Mouse (Mus musculus): Measurements from ENCODE around the gene Tmem239.

Tmem239 gene

DNA sequence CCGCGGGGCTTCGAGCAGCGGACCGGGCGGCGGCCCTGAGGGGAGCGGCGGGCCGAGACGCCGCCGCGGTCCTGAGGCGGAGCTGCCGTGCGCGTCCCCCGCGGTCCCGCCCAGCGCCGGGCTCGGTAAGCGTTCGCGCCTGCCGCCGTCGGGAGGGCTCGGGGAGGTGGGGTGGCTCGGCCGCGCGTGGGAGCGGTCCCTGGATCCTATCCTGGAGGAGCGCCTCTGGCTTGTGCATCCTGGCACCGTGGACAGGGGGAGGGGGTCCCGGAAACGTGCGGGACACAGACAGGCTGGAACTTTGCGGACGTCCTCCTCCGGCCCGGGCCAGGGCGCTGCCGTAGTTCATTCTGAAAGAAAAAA is 44.1 kb downstream of the Tmem239 start:
- DNase-seq (ENCODE audit: extremely low spot score), result no peak

DNA sequence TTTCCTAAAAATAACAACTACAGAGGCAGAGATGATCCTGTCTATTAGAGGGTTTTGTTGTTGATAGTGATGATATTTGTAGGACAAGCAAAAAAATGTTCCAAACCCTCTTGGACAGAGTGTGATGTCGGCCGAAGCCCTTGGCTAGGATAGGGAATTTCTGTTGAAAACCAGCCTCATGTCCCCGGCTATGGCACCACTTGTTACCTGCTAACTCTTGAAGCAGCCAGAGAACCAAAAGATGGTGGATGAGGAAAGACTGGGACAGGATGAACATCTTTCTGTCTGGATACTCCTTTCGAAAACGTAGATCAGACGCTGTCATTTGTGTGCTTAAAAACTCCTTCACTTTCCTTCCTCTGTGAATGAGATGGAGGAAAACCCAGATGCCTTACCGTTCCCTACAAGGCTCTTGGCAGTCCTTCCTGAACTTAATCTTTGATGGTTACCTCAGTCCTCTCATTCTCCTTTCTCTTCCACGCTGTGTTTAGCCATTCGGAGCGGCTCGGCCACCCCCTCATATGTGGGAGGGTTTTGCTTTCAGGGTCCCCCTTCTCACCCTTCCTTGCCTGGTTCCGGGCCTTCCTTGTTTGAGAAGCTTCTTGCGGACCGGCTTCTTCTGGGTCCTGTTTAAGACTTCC is 44.9 kb downstream of the Tmem239 start:
- no peak for DNase-seq (ENCODE audit: extremely low spot score)

DNA sequence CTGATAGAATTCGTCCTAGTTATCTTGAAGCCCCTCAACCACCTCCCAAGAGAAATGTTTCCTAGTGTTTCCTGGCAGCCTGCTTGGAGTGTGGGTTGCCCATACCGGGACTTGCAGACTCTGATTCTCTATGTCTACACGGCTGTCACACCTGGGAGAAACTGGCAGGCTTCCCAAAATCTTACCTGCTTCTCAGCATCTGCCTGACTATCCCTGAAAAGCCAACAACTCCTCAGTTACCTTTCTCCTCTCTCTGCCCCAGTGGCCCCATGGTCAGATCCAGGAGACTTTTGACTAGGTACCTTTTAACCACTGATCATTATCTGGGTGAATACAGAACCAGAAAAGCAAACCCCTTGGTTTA is 45.4 kb downstream of the Tmem239 start:
- no peak for DNase-seq (ENCODE audit: extremely low spot score)

DNA sequence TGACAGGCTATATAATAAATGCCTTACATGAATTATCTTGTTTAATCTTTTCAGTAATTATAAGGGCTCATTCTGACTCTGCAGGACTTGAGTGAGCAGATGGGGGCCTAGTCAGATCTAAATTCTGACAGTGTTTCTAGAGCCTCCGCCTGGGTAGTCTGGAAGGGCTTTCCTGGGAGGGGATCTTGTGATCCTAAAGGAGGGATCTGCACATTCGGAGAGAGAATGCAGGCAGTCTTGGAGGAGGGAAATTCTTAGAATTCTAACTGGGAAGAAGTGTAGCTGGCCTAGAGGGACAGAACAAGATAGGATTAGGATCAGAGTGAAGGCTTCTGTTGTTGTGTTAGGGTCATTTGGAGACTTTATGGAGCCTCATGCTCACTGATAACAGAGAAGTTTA is 46.0 kb downstream of the Tmem239 start:
- no peak for DNase-seq (ENCODE audit: extremely low spot score)

DNA sequence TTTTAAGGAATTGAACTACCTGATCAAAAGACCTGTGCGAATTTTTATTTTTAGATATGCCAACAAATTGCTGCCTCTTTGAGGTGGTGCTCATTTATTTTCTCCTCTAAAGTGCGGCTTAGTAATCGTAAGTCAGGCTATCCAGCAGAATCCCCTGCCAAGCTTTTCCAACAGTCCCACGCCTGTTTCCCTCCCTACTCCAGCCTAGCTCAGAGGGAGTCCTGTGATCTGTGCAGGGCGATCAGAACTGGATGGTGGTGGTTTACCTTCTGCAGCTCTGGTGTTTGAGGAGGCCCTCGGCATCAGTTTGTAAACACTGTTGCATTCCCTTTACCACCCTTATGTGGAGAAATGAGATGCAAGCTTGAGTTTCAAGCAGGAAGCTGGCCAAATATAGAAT is 47.1 kb downstream of the Tmem239 start:
- no peak for DNase-seq (ENCODE audit: extremely low spot score)

DNA sequence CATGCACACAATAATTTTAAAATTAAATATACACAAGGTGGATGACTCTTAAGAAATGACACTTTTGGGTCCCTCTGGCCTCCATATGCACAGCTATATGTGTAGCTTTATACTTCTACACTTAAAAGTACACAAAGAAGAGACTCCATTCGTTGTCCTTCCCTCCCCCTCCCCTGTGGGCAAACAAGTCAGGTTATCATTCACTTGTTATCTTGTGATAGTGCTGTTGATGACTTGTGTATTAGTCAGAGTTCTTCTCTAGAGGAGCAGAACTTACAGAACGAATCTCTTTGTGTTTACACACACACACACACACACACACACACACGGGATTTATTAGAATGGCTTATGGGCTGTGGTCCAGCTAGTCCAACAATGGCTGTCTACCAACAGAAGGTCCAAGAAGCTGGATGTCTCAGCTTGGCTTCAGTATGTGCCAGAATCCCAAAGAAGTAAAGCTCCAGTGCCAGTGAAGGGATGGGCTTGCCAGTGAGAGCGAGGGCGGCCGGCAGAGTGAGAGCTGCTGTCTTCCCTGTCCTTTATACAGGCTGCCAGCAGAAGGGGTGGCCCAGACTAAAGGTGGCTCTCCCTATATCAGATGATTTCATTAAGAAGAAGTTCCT is 48.6 kb downstream of the Tmem239 start:
- no peak for DNase-seq (ENCODE audit: extremely low spot score)
